Mouse (Mus musculus) G1E (cell line): ENCODE results near the gene Sigirr. TPM values are rescaled to one million over a fixed set of nuclear protein-coding genes. Genes with fewer than 3 reads are reported as not detected.

ENCODE experiments used
- ATAC-seq: 2 replicates; pipeline ENCODE4 v1.8.0; 2016; ENCODE audit warnings: mild to moderate bottlenecking; ENCODE audit not compliant: insufficient number of reproducible peaks, poor library complexity, low FRiP score, severe bottlenecking; ENCODE audit errors: extremely low read depth
- DNase-seq: peaks from one replicate; pipeline ENCODE4 v3.0.0; 2012; ENCODE audit warnings: low spot score
- H3K27me3 ChIP-seq: 2 replicates; pipeline ENCODE4 v1.6.1; 2012; ENCODE audit warnings: mild to moderate bottlenecking, low read length, inconsistent platforms; ENCODE audit not compliant: insufficient read depth
- H3K36me3 ChIP-seq: replicated peaks from 2 replicates; pipeline ENCODE3; 2012; ENCODE audit warnings: mild to moderate bottlenecking, inconsistent platforms
- H3K4me1 ChIP-seq: 2 replicates; pipeline ENCODE4 v1.6.1; 2012; ENCODE audit warnings: low read depth, low read length, inconsistent platforms, mixed read lengths; ENCODE audit not compliant: insufficient read depth
- H3K4me3 ChIP-seq: 2 replicates; pipeline ENCODE4 v1.5.1; 2012; ENCODE audit warnings: low read depth, mild to moderate bottlenecking, inconsistent platforms, low read length, moderate library complexity, mixed read lengths
- H3K9me3 ChIP-seq: replicated peaks from 2 replicates; pipeline ENCODE4 v1.6.1; 2012; ENCODE audit warnings: inconsistent platforms
- CTCF ChIP-seq: IDR thresholded peaks from 2 replicates; pipeline ENCODE4 v1.5.1; 2012; ENCODE audit warnings: low read depth, low read length, inconsistent platforms, mixed read lengths
- GATA1 ChIP-seq: IDR thresholded peaks from 2 replicates; pipeline ENCODE4 v1.6.1; 2012; ENCODE audit warnings: borderline replicate concordance, low read length, inconsistent platforms, mixed read lengths
- GATA2 ChIP-seq: IDR thresholded peaks from 2 replicates; pipeline ENCODE4 v1.6.1; 2012; ENCODE audit warnings: low read depth, low read length, inconsistent platforms, borderline replicate concordance
- POLR2AphosphoS5 ChIP-seq: IDR thresholded peaks from 2 replicates; pipeline ENCODE4 v1.6.1; 2012; ENCODE audit warnings: low read depth, low read length, inconsistent platforms; ENCODE audit not compliant: insufficient replicate concordance
- TAL1 ChIP-seq: conservative IDR thresholded peaks from 2 replicates; pipeline ENCODE4 v1.6.1; 2012; ENCODE audit warnings: low read depth, low read length, inconsistent platforms, mixed read lengths
- polyA plus RNA-seq: library from polyadenylated mRNA; stranded (reverse); fragments of >175 nt; gene quantifications from 2 replicates; pipeline ENCODE4 v1.2.3, GENCODE M21; 2012
- total RNA-seq, 2 experiments: library from RNA; stranded (forward) in 1 of 2; stranded (reverse) in 1 of 2; fragments of 200-1000 nt in 1 of 2; fragments of >200 nt in 1 of 2; fragmentation: Nextera tagmentation in 1 of 2; gene quantifications; 2 replicates each; pipeline ENCODE4 v1.2.3; 2014 to 2017

Sigirr gene
- total and polyA plus RNA-seq, 3 experiments, result 6.7 to 8.6 (median 6.9) TPM

- Histone ChIP-seq H3K36me3 (no peaks in the 10 kb centered on the region), H3K4me1 (peaks cover 25% of the 10 kb centered on the region), H3K9me3 (no peaks in the 10 kb centered on the region), H3K4me3 (no peak overlapping the region), H3K27me3 (peaks cover 18% of the 10 kb centered on the region; the same call in 1 of the 2 replicates)
- DNase-seq (no peak), ATAC-seq (no peak)
- TF ChIP-seq CTCF, result no peak
- no peak for TF ChIP-seq POLR2AphosphoS5
- TF ChIP-seq GATA2, result no peak
- TF ChIP-seq TAL1, result no peak
Observed at GRCm38 (mm10) chr7:141051060-141051685, 49.2 kb downstream of the Sigirr start.

- TF ChIP-seq POLR2AphosphoS5 (no peak), GATA1 (no peak)
- Histone ChIP-seq H3K27me3 (peaks cover 18% of the 10 kb centered on the region; the same call in 1 of the 2 replicates), H3K36me3 (no peaks in the 10 kb centered on the region), H3K9me3 (no peaks in the 10 kb centered on the region), H3K4me1 (peaks cover 25% of the 10 kb centered on the region), H3K4me3 (no peak overlapping the region)
- no peak for ATAC-seq
- no peak for DNase-seq
Observed at GRCm38 (mm10) chr7:141049326-141049725, 51.0 kb downstream of the Sigirr start.

GRCm38 (mm10) chr7:141048226-141049218 is 51.9 kb downstream of the Sigirr start:
- Histone ChIP-seq H3K4me1 (peaks cover 25% of the 10 kb centered on the region), H3K27me3 (peaks cover 18% of the 10 kb centered on the region; the same call in 1 of the 2 replicates), H3K36me3 (no peaks in the 10 kb centered on the region), H3K4me3 (peak overlapping the region; percentile 53; the same call in 1 of the 2 replicates), H3K9me3 (no peaks in the 10 kb centered on the region)
- DNase-seq (peak; percentile 74), ATAC-seq (peak; percentile 80; the same call in 1 of the 2 replicates)
- TF ChIP-seq TAL1 (no peak), POLR2AphosphoS5 (no peak), GATA2 (no peak), GATA1 (no peak), CTCF (peak; percentile 33; the same call in 1 of the 2 replicates)

- no peaks in the 10 kb centered on the region for H3K9me3 ChIP-seq
- DNase-seq (no peak), ATAC-seq (no peak)
- no peak for TF ChIP-seq POLR2AphosphoS5
- TF ChIP-seq GATA1, result no peak
- no peak for TF ChIP-seq GATA2
- peak overlapping the region; percentile 53; the same call in 1 of the 2 replicates for H3K4me3 ChIP-seq
- H3K27me3 ChIP-seq, result peaks cover 22% of the 10 kb centered on the region
- peaks cover 25% of the 10 kb centered on the region for H3K4me1 ChIP-seq
- no peaks in the 10 kb centered on the region for H3K36me3 ChIP-seq
Observed at GRCm38 (mm10) chr7:141047581-141048225, 52.7 kb downstream of the Sigirr start.

GRCm38 (mm10) chr7:141046931-141047580 is 53.3 kb downstream of the Sigirr start:
- ATAC-seq (no peak), DNase-seq (no peak)
- Histone ChIP-seq H3K4me1 (peaks cover 25% of the 10 kb centered on the region), H3K36me3 (no peaks in the 10 kb centered on the region), H3K27me3 (peaks cover 22% of the 10 kb centered on the region), H3K4me3 (no peak overlapping the region), H3K9me3 (no peaks in the 10 kb centered on the region)
- TF ChIP-seq POLR2AphosphoS5 (no peak), GATA2 (no peak), GATA1 (no peak), TAL1 (no peak), CTCF (no peak)

GRCm38 (mm10) chr7:141042539-141042938 is 57.8 kb downstream of the Sigirr start:
- no peak overlapping the region for H3K4me3 ChIP-seq
- DNase-seq (no peak), ATAC-seq (no peak)
- H3K27me3 ChIP-seq, result peaks cover 22% of the 10 kb centered on the region
- H3K9me3 ChIP-seq, result no peaks in the 10 kb centered on the region
- H3K36me3 ChIP-seq, result no peaks in the 10 kb centered on the region
- TF ChIP-seq POLR2AphosphoS5 (no peak), GATA1 (no peak), TAL1 (no peak), GATA2 (no peak), CTCF (no peak)
- H3K4me1 ChIP-seq, result peaks cover 8% of the 10 kb centered on the region; the same call in 1 of the 2 replicates
